Mouse (Mus musculus) C2C12 (cell line): ENCODE results near the gene Foxc2.

ENCODE experiments used
- CTCF ChIP-seq: IDR thresholded peaks from one replicate; pipeline ENCODE4 v1.5.1; 2011; ENCODE audit not compliant: control insufficient read depth, insufficient read depth, insufficient read length
- MAX ChIP-seq: IDR thresholded peaks from one replicate; pipeline ENCODE4 v1.6.1; 2011; ENCODE audit warnings: mild to moderate bottlenecking, control low read depth
- MYOD1 ChIP-seq: IDR thresholded peaks from one replicate; pipeline ENCODE4 v1.6.1; 2011; ENCODE audit warnings: low read depth; ENCODE audit not compliant: control insufficient read depth, insufficient read length
- MYOG ChIP-seq: IDR thresholded peaks from one replicate; pipeline ENCODE4 v1.6.1; 2011; ENCODE audit not compliant: control insufficient read depth, insufficient read length; ENCODE audit errors: extremely low read depth
- USF1 ChIP-seq: IDR thresholded peaks from one replicate; pipeline ENCODE4 v1.6.1; 2011; ENCODE audit warnings: low read depth, mild to moderate bottlenecking, control low read depth, moderate library complexity

DNA sequence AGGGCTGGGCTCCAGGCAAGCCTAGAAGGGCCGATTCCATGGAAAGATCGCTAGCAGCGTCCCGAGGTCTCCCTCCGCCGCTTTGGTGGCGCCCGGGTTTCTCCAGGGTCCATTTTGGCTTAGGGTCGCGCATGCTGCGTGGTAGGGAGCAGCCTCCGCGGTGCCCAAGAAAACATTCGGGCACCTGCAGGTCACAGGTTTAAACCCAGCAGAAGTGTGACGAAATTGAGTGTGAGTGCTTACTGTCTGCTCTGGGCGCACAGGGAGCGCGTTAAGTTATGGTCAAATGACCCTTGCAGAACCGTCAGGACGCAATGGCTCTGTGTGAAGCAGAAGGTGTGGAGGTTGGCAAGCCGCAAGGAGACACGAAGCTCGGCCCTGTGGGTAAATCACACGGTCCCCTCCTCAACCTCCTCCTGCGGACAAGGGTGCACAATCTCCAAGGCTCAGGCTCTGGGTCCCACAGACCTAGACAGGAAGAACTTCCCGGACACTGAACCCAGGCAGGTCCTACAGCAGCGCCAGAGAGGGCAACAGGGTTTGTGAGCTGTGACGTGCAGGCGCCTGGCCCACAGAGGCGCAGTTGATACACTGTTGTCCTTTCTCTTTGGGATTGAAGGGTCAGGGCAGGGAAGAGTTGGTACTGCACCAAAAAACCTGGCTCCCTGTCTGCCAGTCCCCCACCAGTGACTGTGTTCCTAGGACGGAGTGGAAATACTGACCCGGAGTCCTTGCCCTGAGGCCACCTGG, 26.2 kb upstream of the Foxc2 start:
- no peak for TF ChIP-seq MAX
- TF ChIP-seq CTCF = no peak
- no peak for TF ChIP-seq MYOG
- TF ChIP-seq USF1 = no peak
- no peak for TF ChIP-seq MYOD1
